Mouse (Mus musculus) lung, postnatal 0 days (tissue): ENCODE measurements around the gene Ap1s3.

Source experiments
- CTCF ChIP-seq: IDR thresholded peaks from 2 replicates; pipeline ENCODE4 v1.5.1; 2016; ENCODE audit warnings: antibody characterized with exemption, mild to moderate bottlenecking
- EP300 ChIP-seq: IDR thresholded peaks from 2 replicates; pipeline ENCODE4 v1.6.1; 2016; ENCODE audit warnings: antibody characterized with exemption, mild to moderate bottlenecking, control low read depth

GRCm38 (mm10) chr1:79626140-79626539 lies 45.6 kb downstream of the Ap1s3 start:
- TF ChIP-seq CTCF (peak; percentile 64), EP300 (no peak)
